Mouse (Mus musculus) WW6 (cell line): Measurements from ENCODE around the gene Acvr1b.

Experiments
- DNase-seq: peaks from one replicate; pipeline ENCODE4 v3.0.0-alpha.2; 2013; ENCODE audit warnings: low read depth, low spot score

Acvr1b gene

GRCm38 (mm10) chr15:101146100-101146965 lies 27.5 kb upstream of the Acvr1b start:
- no peak for DNase-seq

GRCm38 (mm10) chr15:101147115-101147909 lies 26.6 kb upstream of the Acvr1b start:
- DNase-seq, result no peak

DNA sequence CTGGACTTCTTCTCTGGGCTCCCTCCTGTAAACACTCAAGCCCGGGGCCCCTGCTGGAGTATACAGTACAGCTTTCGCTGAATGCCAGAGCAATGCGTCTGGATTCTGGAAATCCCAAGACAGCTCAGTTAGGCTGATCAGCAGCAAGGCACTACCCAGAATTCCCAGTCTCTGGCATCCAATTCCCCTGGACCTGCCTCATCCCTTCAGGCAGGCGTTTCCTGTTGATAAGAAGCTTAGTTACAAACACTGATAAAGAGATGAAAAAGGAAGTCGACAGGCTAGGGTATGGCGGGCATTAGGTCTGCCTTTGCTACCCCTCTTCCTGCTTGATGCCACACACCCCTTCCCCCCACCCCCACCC lies 26.0 kb upstream of the Acvr1b start:
- no peak for DNase-seq

DNA sequence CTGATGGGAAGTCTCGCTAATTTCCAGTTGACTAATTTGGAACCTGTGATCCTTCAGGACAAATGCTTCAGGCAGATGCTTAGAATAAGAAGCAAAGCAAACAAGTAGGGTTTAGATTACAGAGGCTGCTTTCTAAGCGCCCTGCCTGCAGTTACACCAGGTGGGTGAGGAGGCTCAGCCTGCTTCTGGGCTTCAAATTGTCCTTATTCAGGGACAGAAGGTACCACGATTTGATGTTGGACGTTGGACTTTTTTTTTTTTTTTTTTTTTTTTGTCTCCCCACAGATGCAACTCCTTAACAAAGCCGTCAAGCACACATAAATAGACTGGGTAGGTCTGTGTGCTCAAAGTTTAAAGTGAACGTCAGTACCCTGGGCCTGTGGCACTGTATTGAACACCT lies 25.3 kb upstream of the Acvr1b start:
- no peak for DNase-seq

GRCm38 (mm10) chr15:101151409-101152261 lies 22.2 kb upstream of the Acvr1b start:
- no peak for DNase-seq

DNA sequence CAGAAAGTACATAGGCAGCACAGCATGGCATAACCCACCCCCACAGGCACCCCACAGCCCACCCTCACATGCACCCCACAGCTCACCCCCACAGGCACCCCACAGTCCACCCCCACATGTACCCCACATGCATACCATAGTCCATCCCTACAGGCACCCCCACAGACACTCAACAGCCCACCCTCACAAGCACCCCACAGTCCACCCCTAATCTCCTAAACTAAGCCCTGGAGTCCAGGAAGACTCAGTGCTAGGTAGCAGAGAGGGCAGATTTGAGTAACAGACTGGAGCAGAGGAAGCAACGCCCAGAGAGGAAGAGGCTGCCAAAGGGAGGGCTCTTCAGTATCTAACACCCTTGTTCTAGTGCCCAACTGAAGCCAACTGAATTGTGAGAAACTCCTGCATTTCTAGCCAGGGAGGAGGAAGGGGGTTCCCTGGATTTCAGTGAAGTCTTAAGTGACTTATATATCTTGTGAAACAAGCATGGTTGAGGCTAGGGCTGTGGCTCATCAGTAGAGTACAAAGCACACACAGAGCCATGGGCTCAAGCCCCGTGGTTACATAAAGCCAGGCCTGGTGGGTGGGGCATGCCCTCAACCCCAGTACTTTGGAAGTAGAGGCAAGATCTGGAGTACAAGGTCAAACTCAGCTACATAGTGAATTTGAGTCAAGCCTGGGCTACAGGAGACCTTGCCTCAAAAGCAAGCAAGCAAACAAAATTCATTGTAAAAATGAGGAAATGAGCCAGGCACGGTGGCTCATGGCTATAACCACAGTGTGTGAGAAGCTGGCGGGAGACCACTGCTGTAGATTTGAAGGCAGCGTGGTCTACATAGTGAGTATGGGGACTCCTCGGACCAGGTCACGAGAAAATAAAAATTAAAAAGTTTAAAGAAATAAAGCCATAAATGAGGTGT lies 18.9 kb upstream of the Acvr1b start:
- no peak for DNase-seq

DNA sequence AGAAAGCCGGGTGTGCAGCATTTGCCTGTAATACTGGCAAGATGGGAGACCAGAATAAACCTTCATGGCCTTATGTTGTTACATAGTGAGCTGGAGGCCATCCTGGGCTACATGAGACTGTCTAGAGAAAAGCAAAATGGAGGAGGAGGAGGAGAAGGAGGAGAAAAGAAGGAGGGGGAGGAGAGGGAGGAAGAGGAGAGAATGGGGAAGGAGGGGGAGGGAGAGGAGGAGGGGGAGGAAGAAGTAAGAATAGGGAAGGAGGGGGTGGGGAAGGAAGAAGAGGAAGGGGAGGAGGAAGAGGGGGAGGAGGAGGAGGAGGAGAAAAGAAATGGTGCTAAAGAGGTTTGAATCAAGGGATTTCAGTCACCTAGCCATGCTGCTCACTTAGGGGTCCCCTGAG lies 13.7 kb upstream of the Acvr1b start:
- DNase-seq, result no peak

DNA sequence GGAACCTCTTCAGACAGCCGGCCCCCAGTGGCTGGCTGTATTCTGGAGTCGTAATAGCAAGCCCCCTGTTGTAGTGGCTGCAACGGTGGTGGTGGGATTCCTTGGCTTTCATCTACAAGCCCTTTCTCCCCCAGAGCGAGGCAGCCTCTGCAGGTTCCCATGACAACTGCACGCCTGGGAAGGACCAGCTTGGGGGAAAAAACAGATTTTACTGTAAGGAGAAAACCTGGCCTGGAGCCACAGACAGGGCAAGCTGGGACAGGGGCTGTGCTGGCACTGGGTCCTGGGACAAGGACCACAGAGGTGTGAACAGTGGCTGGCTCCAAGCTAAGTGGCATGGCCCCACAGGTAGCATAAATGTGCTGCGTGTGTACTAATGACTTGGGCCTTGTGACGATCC lies 13.3 kb upstream of the Acvr1b start:
- no peak for DNase-seq

- DNase-seq, result no peak
Measured at GRCm38 (mm10) chr15:101161534-101161933, 12.3 kb upstream of the Acvr1b start.

GRCm38 (mm10) chr15:101163056-101163458 lies 10.8 kb upstream of the Acvr1b start:
- no peak for DNase-seq

DNA sequence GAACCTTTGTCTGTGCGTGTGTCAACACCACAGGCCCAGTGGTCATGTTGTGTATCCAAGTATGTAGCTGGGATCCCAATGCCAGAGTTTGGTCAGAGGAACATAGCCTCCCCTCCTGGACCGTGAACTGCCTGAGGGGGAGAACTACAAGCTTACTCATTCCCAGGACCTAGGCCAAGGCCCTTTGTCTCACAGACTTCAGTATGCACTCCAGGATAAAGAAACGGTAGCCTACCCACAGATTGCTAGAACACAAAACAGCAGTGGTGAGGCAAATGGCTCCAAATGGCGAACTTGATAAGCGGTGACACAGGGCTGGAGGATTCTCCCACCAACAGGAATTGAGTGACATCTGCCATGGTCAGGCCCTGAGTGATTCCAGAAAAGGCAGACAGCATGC lies 10.0 kb upstream of the Acvr1b start:
- DNase-seq, result no peak

DNA sequence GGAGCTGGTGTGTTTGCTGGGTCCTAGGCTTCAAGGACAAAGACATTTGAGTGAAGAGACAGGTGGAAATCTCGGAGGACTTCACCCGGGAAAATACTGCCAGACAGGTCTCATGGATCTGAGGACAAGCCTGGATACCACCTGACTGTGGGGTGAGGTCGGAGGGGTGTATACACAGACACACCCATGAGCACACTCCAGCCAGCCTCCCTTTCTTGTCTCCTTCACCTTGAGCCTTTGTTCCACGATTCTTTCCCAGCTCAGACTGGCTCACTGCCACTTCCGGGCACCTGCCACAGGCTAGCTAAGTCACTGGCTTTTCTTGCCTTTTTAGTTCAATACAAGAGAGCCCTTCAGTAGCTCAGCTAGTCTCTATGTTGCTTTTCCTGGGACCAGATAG lies 9.6 kb upstream of the Acvr1b start:
- no peak for DNase-seq

DNA sequence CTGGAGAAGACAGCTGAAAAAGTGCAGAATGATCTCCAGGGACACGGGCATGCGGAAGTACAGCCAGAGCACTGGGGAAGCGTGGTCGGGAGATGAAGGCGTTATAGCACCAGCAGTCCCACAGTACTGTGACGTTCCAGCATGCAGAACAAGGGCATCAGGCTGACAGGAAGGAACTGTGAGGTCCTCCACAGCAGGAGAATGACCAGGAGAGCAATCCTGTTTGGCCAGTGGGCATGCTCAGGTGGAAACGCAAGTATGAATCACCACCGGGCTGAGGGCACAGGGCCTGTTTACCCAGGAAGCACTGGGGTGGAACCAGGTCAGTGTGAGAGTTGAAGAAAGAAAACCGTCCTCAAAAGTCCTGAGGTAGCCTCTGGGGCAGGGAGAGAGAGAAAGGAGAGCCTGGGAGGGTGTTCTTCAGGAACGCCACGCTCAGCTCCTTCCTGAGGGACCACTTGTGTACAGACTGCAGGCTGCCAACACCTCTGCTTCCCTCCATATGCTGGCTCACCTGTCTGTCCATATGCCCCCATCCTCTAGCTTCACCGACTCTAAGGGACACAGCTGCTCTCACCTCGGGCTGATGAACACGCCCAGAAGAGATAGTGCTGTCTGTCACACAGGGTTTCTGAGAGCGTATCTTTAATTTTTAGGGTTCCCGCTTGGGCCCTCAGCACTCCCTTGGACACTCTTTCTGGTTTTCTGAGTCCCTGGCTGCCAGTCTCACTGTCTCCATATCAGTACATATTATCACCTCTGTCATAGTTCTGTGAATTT lies 8.0 kb upstream of the Acvr1b start:
- no peak for DNase-seq

DNA sequence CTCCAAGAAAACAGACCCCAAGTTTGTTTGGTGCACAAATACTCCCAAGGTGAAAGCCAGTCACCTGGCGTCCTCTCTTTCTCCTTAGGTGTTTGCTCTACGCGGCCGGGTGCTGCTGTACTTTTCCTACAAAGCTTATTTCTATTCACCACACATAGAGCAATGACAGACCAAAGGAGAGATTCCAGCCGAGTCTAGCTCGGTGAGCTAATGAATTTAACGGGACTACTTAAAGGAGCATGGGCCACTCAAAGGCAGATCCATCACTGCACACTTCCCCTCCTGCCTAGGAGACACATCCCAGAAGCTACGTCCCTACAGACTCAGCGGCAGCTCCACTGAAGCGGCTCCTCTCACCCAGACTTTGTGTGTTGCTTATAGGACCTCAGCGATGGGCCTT lies 6.3 kb upstream of the Acvr1b start:
- DNase-seq, result no peak

DNA sequence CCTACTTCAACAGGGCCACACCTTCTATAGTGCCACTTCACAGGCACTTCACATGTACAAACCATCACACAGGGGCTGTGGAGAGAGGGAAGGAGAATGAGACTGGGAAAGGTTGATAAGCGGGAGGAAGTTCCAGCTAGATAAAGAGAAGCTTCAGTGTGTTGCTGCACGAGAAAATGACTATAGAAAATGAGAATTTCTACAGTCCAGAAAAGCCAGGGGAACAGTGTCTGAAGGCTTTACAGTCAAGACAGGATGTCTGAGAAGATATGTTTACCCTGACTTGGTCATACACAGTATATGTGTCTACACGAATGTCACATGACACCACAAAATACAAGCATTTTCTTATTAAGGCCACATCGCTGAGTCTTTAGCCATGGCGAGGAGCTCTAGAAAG lies 4.0 kb upstream of the Acvr1b start:
- DNase-seq, result no peak

GRCm38 (mm10) chr15:101170413-101170980 lies 3.4 kb upstream of the Acvr1b start:
- DNase-seq, result no peak

- DNase-seq, result no peak
Measured at GRCm38 (mm10) chr15:101171272-101171671, 2.6 kb upstream of the Acvr1b start.

DNA sequence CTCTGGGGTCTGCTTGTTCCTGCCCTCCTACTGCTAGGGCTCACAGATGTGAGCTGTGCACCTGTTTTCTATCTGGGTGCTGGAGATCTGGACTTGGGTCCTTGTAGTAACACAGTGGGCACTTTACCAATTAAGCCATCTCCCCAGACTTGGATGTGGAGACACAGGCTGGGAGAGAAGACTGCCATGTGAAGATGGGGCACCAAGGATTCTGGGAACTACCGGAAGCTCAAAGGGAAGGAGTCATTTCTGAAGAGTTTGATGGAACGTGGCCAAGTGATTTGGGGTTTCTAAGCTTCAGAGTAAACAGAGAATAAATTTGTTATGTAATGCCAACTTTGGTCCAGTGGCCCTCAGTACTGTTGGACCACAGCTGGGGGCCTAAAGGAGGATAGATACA lies 1.9 kb upstream of the Acvr1b start:
- no peak for DNase-seq

- no peak for DNase-seq
Measured at GRCm38 (mm10) chr15:101174294-101175130, 645 bp downstream of the Acvr1b start.
